Mouse (Mus musculus) neural tube, embryonic 11.5 days (tissue): ENCODE measurements around the gene Tesk2. TPM values are rescaled to one million over a fixed set of nuclear protein-coding genes. Genes with fewer than 3 reads are reported as not detected.

Experiments used
- ATAC-seq: fragments of 200-750 bp; cut with Nextera tagmentation; 2 replicates; pipeline ENCODE4 v1.8.0; 2017; ENCODE audit warnings: moderate number of reproducible peaks, mild to moderate bottlenecking, moderate TSS enrichment, moderate library complexity; ENCODE audit not compliant: insufficient read depth, low FRiP score, low TSS enrichment
- DNase-seq: peaks from one replicate; pipeline ENCODE4 v3.0.0-alpha.2; 2015; ENCODE audit warnings: low spot score
- H3K27ac ChIP-seq: fragments of 300-500 bp; sonication (generic); 2 replicates; pipeline ENCODE4 v1.5.1; 2014; ENCODE audit warnings: low read depth, mild to moderate bottlenecking, low read length
- H3K27me3 ChIP-seq: fragments of 300-500 bp; sonication (generic); 2 replicates; pipeline ENCODE4 v1.6.1; 2014; ENCODE audit warnings: mild to moderate bottlenecking, low read length, mixed read lengths; ENCODE audit not compliant: control insufficient read depth, insufficient read depth
- H3K36me3 ChIP-seq: fragments of 300-500 bp; sonication (generic); 2 replicates; pipeline ENCODE4 v1.6.1; 2014; ENCODE audit warnings: mild to moderate bottlenecking, low read length, moderate library complexity, mixed read lengths; ENCODE audit not compliant: control insufficient read depth, insufficient read depth
- H3K4me1 ChIP-seq: fragments of 300-500 bp; sonication (generic); 2 replicates; pipeline ENCODE4 v1.6.1; 2014; ENCODE audit warnings: low read length, mixed read lengths; ENCODE audit not compliant: control insufficient read depth, insufficient read depth
- H3K4me2 ChIP-seq: fragments of 300-500 bp; sonication (generic); 2 replicates; pipeline ENCODE4 v1.6.1; 2014; ENCODE audit warnings: low read depth, mild to moderate bottlenecking, moderate library complexity
- H3K4me3 ChIP-seq: fragments of 300-500 bp; sonication (generic); 2 replicates; pipeline ENCODE4 v1.5.1; 2014; ENCODE audit warnings: low read depth, low read length
- H3K9ac ChIP-seq: fragments of 300-500 bp; sonication (generic); 2 replicates; pipeline ENCODE4 v1.6.1; 2014; ENCODE audit warnings: mild to moderate bottlenecking, low read length
- H3K9me3 ChIP-seq: fragments of 300-500 bp; sonication (generic); 2 replicates; pipeline ENCODE4 v1.6.1; 2016; ENCODE audit warnings: low read length; ENCODE audit not compliant: control insufficient read depth
- WGBS: fragments of 180-500 bp; shearing (Covaris S2); extraction: QIAGEN DNeasy Blood & Tissue Kit; methylation state at CpG from one replicate; pipeline ENCODE4 v1.1.7; 2014; 5-methylcytosine and 5-hydroxymethylcytosine counted together
- polyA plus RNA-seq: library from polyadenylated mRNA; unstranded; fragments of >200 nt; fragmentation: Nextera tagmentation; extraction: Ambion mirVana; gene quantifications from 2 replicates; pipeline ENCODE4 v1.2.1, GENCODE M21; 2014

The Tesk2 gene
- polyA plus RNA-seq, 1 experiment from 2014 or later = 9.8 TPM

DNA sequence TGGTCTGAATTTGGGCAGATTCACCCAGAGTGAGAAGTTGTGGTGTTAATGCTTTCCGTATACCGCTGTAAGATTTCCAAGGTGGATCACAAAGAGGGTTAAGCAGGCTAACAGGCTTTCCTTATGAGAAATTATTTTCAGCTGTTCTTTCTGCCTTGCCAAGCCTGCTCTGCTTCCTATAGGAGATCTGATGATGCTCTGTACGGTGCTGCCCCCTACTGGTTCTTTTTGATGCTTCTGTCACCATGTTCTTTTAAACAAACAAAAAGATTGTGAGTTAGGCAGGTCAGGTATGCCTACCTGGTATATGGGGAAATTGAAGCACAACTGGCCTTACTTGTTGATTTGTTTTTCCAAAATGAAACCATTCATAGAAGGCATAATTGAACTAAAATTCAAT lies 68.2 kb downstream of the Tesk2 start:
- H3K27me3 ChIP-seq = no peaks in the 10 kb centered on the region
- H3K4me1 ChIP-seq = no peaks in the 10 kb centered on the region
- no peak overlapping the region for H3K9ac ChIP-seq
- no peak for ATAC-seq
- WGBS = 18% methylated on average over 3 of the region's 3 CpGs
- no peak overlapping the region for H3K4me2 ChIP-seq
- peaks cover 2% of the 10 kb centered on the region; the same call in 1 of the 2 replicates for H3K9me3 ChIP-seq
- no peak overlapping the region for H3K27ac ChIP-seq
- H3K4me3 ChIP-seq = no peak overlapping the region
- H3K36me3 ChIP-seq = no peaks in the 10 kb centered on the region
- peak; percentile 81 for DNase-seq

DNA sequence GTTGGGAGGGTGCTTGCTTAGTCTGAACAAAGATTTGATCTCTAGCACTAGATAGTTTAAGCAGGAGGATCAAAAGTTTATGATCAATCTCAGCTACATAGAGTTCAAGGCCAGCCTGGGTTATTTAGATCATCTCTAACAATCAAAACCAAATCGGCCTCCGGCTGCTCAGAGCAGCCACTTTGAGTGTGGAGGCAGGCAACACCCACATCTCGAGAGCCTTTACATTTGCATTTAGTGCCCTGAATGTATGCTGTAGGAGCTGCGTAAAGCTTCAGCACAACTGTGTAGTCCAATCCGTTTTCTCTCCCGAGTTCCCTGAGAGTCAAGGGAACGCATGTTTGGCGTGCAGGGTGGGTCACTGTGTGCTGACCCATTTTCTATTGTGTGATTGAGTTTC lies 71.7 kb downstream of the Tesk2 start:
- 87% methylated on average over 8 of the region's 8 CpGs for WGBS

DNA sequence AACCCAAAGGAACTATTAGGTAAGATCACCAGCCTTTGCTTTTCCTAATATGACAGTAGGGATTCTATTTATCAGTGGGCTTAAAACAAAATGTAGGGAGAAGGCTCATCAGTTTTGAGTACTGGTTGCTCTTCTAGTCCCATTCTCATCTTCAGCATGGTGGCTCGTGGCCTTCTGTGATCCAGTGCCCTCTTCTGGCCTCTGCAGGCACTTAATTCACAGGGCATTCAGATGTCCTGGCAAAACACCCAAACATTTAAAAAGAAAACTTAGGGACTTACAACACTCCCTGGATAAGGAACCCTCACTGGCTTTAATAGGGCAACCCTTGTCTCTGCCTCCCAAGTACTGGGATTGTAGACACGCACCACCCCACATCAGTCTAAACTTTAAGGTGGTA lies 73.5 kb downstream of the Tesk2 start:
- ATAC-seq (no peak), DNase-seq (no peak)
- Histone ChIP-seq H3K27ac (no peak overlapping the region), H3K4me3 (no peak overlapping the region), H3K27me3 (no peaks in the 10 kb centered on the region), H3K4me1 (no peaks in the 10 kb centered on the region), H3K9ac (no peak overlapping the region), H3K36me3 (no peaks in the 10 kb centered on the region), H3K4me2 (no peak overlapping the region), H3K9me3 (no peaks in the 10 kb centered on the region)
- WGBS = 83% methylated on average over 2 of the region's 2 CpGs

More for the DNA sequence above, 71.7 kb downstream of the Tesk2 start:
- Histone ChIP-seq H3K4me1 (no peaks in the 10 kb centered on the region), H3K4me2 (no peak overlapping the region), H3K9ac (no peak overlapping the region), H3K27me3 (no peaks in the 10 kb centered on the region), H3K9me3 (no peaks in the 10 kb centered on the region), H3K36me3 (no peaks in the 10 kb centered on the region), H3K27ac (no peak overlapping the region), H3K4me3 (no peak overlapping the region)
- ATAC-seq (no peak), DNase-seq (no peak)

DNA sequence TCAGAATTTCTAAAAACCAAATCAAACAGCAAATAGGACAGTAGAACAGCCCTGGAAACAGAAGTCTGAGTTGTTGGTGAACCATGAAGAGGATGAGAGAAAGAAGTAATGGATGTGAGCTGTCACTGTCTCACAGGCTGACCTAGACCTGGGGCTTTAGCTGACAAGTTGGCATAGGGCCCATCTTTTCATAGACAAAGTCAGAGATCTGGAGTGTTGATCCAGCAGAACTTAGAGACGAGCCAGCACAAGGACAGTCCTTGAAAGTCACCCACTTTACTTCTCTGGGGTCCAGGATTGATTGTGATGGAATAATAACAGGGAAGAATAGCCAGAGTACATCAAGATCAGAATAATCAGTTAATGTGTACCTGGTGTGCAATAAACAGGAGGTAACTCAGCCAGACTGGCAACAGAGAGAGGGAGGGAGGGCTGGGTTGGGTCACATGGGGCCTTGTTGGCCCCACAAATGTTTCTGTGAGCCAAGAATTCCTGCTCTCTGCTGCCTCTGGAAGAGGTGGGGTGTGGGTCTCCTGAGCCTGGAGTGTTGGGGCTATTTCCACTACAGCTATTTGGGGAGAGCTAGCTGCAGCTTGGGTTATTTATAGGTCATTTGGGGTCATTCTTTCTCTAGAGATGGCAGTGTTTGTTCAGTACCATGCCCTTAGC lies 75.8 kb downstream of the Tesk2 start:
- Histone ChIP-seq H3K9ac (no peak overlapping the region), H3K9me3 (no peaks in the 10 kb centered on the region), H3K27ac (no peak overlapping the region), H3K4me3 (no peak overlapping the region), H3K4me2 (no peak overlapping the region), H3K27me3 (no peaks in the 10 kb centered on the region), H3K36me3 (no peaks in the 10 kb centered on the region), H3K4me1 (no peaks in the 10 kb centered on the region)
- ATAC-seq = no peak
- WGBS = 81% methylated on average over 1 of the region's 1 CpGs
- no peak for DNase-seq

DNA sequence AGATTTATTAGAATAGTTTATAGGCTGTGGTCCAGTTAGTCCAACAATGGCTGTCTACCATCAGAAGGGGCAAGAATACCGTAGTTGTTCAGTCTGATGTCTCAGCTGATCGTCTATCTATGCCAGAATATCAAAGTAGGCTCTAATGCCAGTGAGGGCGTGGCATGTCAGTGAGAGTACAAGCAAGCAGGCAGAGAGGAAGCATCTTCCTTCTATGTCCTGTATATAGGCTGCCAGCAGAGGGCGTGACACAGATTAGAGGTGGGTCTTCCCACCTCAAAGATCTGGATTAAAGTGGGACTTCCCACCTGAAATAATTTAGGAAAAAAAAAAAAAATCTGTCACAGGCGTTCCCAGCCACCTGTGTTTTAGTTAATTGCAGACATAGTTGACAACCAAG lies 79.2 kb downstream of the Tesk2 start:
- no peak overlapping the region for H3K4me3 ChIP-seq
- no peak for ATAC-seq
- H3K4me1 ChIP-seq = no peaks in the 10 kb centered on the region
- H3K27ac ChIP-seq = no peak overlapping the region
- H3K4me2 ChIP-seq = no peak overlapping the region
- H3K27me3 ChIP-seq = no peaks in the 10 kb centered on the region
- 44% methylated on average over 5 of the region's 5 CpGs for WGBS
- H3K36me3 ChIP-seq = peaks cover 7% of the 10 kb centered on the region
- DNase-seq = no peak
- no peak overlapping the region for H3K9ac ChIP-seq
- no peaks in the 10 kb centered on the region for H3K9me3 ChIP-seq

DNA sequence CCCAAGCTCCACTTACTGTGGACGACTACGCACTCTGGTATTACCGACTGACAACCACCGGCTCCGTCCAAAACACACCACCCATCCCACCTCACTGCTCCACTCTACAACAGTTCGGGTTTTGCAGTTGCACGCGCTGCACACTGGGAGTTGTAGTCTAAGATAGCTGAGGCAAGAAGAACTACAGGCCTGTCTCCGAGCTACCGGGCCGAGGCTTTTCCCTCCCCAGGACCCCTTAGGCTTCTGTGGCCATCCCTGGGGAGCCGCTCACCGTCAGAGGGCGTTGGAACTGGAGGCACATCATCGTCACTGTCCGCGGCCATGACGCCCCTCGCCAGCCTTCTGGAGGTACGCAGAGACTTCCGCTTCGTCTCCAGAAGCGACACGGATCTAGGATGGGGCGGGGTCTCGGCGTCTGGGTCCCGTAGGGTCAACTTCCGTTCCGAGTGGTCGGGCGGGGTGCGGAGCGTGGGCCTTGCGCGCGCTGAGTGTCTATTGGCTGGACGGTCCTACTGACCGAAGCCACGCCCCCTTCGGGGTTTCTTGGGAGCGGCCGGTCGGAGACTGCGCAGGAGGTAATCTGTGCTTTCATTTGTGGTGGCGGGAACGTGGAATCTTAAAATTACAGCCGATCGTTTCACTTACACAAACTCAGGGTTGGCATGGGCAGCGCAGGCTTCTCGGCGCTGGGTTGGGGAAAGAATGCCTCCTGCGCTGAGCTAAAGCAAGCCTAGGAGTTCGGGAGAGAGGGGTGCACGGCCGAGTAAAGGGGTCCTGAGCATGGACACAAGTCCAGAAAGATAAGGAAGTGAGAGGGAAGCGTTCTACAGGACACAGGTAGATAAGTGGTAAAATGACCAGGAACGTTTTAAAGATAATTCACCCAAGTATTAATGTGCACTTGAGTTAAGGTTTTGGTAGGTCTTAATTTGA lies 86.7 kb downstream of the Tesk2 start, which contains the start of the genes Toe1 and Mutyh:
Gene Toe1 (minus strand): TSS at position 444 of the 933 bp plus-strand sequence.
Gene Mutyh (plus strand): TSS at position 527 of the 933 bp plus-strand sequence.
- Histone ChIP-seq H3K4me1 (peaks cover 4% of the 10 kb centered on the region; the same call in 1 of the 2 replicates), H3K9me3 (no peaks in the 10 kb centered on the region), H3K27me3 (no peaks in the 10 kb centered on the region), H3K27ac (no peak within 1 kb of the TSS; the same call in 1 of the 2 replicates), H3K4me2 (peak within 1 kb of the TSS; percentile 57), H3K36me3 (peaks cover 7% of the 10 kb centered on the region), H3K4me3 (peak within 1 kb of the TSS; percentile 47), H3K9ac (peak within 1 kb of the TSS; percentile 70)
- ATAC-seq = peak; percentile 98
- WGBS = under 1% methylated on average over 58 of the region's 58 CpGs
- DNase-seq = peak; percentile 99

DNA sequence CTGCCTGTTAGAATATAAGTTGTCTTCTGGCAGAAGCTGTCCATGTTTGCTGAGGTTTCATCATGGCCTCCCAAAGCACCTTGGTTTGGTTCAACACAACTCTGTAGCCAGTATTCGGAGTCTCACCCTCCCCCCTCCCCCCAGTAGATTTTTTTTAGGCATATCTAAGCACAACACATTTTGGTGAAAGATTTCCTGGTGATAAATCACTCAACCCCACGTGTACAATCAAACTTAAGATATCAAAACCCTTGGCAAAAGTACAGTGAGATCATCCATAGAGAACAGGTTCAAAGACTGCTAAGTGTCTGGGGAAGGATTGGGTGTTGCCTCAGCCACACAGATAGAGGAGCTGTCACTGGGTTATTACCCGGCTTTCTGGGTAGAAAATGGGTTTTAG lies 90.3 kb downstream of the Tesk2 start:
- H3K4me3 ChIP-seq = no peak overlapping the region
- peaks cover 5% of the 10 kb centered on the region; the same call in 1 of the 2 replicates for H3K4me1 ChIP-seq
- no peak for ATAC-seq
- H3K9ac ChIP-seq = no peak overlapping the region
- no peaks in the 10 kb centered on the region for H3K36me3 ChIP-seq
- no peaks in the 10 kb centered on the region for H3K27me3 ChIP-seq
- DNase-seq = no peak
- H3K9me3 ChIP-seq = no peaks in the 10 kb centered on the region
- WGBS = 86% methylated on average over 3 of the region's 3 CpGs
- H3K27ac ChIP-seq = no peak overlapping the region
- no peak overlapping the region for H3K4me2 ChIP-seq

DNA sequence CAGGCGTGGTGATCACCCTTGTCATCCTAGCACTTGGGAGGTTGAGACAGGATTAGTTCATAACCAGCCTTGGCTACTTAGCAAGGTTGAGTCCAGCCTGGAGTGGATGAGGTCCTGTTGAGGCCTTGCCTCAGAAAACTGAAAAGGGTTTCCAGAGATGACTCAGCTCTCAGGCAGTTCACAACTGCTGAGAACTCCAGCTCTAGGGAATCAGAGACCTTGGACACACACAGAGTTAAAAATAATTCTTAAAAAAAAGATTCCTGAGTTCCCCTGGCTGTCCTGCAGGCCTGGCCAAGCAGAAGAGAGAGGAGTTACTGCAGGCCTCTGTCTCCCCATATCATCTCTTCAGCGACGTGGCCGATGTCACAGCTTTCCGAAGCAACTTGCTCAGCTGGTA lies 94.5 kb downstream of the Tesk2 start:
- no peak overlapping the region for H3K27ac ChIP-seq
- no peak overlapping the region for H3K4me2 ChIP-seq
- no peak overlapping the region for H3K4me3 ChIP-seq
- no peak for DNase-seq
- no peak overlapping the region for H3K9ac ChIP-seq
- no peaks in the 10 kb centered on the region; the same call in 1 of the 2 replicates for H3K36me3 ChIP-seq
- peaks cover 4% of the 10 kb centered on the region; the same call in 1 of the 2 replicates for H3K27me3 ChIP-seq
- 84% methylated on average over 5 of the region's 5 CpGs for WGBS
- peaks cover 2% of the 10 kb centered on the region; the same call in 1 of the 2 replicates for H3K4me1 ChIP-seq
- H3K9me3 ChIP-seq = no peaks in the 10 kb centered on the region
- ATAC-seq = no peak
